Mouse (Mus musculus): ENCODE results near the gene Maats1. TPM values are rescaled to one million over a fixed set of nuclear protein-coding genes. Genes with fewer than 3 reads are reported as not detected.

Gene Maats1
- polyA plus RNA-seq, 1 experiment from 2014 or later: 1.5 TPM

DNA sequence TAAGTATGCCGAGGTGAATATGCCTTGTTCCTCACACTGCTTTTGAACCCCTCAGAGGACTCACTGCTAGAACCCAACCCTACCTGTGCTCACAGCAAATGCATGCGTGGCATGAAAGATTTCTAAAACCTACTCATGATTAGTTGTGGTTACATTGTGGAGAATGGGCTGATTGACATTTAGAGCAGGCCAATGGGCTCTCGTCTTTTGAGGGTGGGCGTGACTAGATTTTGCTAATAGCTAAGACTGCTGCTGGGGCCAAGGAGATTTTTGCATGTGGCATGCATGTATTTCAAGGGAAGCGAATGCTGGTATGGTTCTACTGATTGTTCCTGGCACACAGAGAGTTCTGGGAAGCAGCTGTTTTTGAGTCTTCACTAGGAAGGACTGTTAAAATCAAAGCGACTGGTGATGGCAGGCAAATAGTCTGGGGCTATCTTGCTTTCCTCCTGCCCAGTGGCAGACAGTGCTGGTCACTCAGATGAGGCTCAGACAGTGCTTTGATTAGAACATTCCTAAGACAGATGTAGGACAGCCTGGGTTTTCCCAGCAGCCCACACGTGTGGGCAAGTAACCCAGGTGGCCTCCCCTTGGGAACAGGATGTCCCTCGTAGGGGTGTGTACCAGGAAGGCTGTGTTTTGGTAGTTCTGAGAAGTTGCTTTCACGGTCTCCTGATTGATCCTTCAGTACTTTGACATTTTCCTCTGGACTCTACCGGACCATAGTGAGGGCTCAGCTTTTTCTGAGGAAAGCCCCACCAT, 32.6 kb upstream of the Maats1 start:
- ATAC-seq (ENCODE audit: low FRiP score) (no peak), DNase-seq (ENCODE audit: low spot score) (peak; percentile 27)
- H3K27me3 ChIP-seq (ENCODE audit: control insufficient read depth, insufficient read depth, low read length): no peaks in the 10 kb centered on the region
- H3K36me3 ChIP-seq (ENCODE audit: control insufficient read depth, insufficient read depth, low read length): no peaks in the 10 kb centered on the region
- H3K27ac ChIP-seq (ENCODE audit: low read depth, low read length): no peak overlapping the region
- no peak overlapping the region for H3K4me2 ChIP-seq (replicated peaks; ENCODE audit: low read depth, low read length)
- no peaks in the 10 kb centered on the region for H3K9me3 ChIP-seq (ENCODE audit: control insufficient read depth, low read length)
- H3K4me3 ChIP-seq (ENCODE audit: low read depth, low read length): no peak overlapping the region; the same call in 1 of the 2 replicates
- 80% methylated on average over 10 of the region's 10 CpGs for WGBS
- H3K4me1 ChIP-seq (replicated peaks; ENCODE audit: control insufficient read depth, insufficient read depth, low read length): no peaks in the 10 kb centered on the region
- no peak overlapping the region for H3K9ac ChIP-seq (ENCODE audit: low read depth, low read length)

DNA sequence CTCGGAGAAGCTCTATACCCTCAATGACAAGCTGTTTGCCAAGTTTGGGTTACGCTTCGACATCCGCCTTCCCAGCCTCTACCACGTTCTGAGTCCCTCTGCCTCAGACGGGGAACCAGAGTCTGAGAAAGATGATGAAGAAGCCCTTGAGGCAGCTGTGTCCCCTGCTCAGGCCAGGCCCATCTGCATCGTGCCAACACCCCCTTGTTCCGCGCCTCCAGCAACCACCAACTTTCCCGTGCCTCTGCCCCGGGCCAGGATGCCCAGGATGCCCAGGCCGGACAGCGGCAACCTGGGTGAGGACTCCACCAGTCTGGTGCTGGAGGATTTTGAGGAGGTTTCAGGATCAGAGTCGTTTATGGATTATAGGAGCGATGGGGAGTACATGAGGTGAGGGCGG, 32.0 kb upstream of the Maats1 start:
- H3K4me1 ChIP-seq (replicated peaks; ENCODE audit: control insufficient read depth, insufficient read depth, low read length): no peaks in the 10 kb centered on the region
- no peak overlapping the region for H3K4me2 ChIP-seq (replicated peaks; ENCODE audit: low read depth, low read length)
- ATAC-seq (ENCODE audit: low FRiP score): no peak
- DNase-seq (ENCODE audit: low spot score): no peak
- no peaks in the 10 kb centered on the region for H3K9me3 ChIP-seq (ENCODE audit: control insufficient read depth, low read length)
- H3K27me3 ChIP-seq (ENCODE audit: control insufficient read depth, insufficient read depth, low read length): no peaks in the 10 kb centered on the region
- H3K9ac ChIP-seq (ENCODE audit: low read depth, low read length): no peak overlapping the region
- H3K27ac ChIP-seq (ENCODE audit: low read depth, low read length): no peak overlapping the region
- H3K36me3 ChIP-seq (ENCODE audit: control insufficient read depth, insufficient read depth, low read length): no peaks in the 10 kb centered on the region
- H3K4me3 ChIP-seq (ENCODE audit: low read depth, low read length): no peak overlapping the region; the same call in 1 of the 2 replicates
- 87% methylated on average over 16 of the region's 16 CpGs for WGBS

DNA sequence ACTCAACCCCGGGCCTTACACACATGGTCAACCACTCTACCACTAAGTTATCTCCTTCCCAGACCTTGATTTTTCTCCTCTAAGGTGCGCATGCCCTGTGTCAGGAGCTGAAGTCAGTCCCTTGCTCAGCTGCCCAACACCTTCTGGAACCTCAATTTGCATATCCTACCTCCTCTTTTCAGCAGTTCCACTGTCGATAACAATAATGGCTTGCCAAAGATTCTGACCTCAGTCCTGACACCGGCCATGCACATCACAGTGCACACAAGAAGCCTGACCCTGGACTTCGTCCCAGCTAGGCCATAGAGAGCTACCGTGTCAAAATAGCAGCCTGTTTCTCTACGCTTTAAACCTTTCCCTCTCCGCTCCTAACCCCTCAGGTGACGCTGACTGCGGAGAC, 31.5 kb upstream of the Maats1 start:
- no peaks in the 10 kb centered on the region for H3K36me3 ChIP-seq (ENCODE audit: control insufficient read depth, insufficient read depth, low read length)
- no peak overlapping the region for H3K27ac ChIP-seq (ENCODE audit: low read depth, low read length)
- ATAC-seq (ENCODE audit: low FRiP score) (no peak), DNase-seq (ENCODE audit: low spot score) (no peak)
- no peak overlapping the region for H3K4me2 ChIP-seq (replicated peaks; ENCODE audit: low read depth, low read length)
- no peaks in the 10 kb centered on the region for H3K9me3 ChIP-seq (ENCODE audit: control insufficient read depth, low read length)
- WGBS: 87% methylated on average over 10 of the region's 10 CpGs
- no peak overlapping the region for H3K4me3 ChIP-seq (ENCODE audit: low read depth, low read length)
- no peaks in the 10 kb centered on the region for H3K27me3 ChIP-seq (ENCODE audit: control insufficient read depth, insufficient read depth, low read length)
- H3K9ac ChIP-seq (ENCODE audit: low read depth, low read length): no peak overlapping the region
- H3K4me1 ChIP-seq (replicated peaks; ENCODE audit: control insufficient read depth, insufficient read depth, low read length): no peaks in the 10 kb centered on the region

DNA sequence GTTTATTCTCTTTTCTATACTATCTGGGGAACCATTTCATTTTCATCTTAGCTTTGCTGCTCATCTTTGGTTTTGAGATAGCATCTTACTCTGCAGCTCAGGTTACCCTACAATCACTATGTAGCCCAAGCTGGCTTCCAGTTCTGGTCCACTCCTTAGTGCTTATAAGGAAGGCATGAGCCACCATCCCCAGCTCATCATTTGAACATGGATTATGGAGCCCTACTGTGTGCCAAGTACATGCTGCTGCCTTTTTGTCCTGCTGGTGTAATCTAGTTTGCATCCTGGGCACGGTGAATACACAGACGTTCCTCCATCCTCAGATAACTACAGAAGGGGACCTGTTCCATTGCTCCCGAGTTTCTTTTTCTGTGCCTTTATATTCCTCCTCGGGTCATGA, 30.9 kb upstream of the Maats1 start:
- WGBS: 88% methylated on average over 4 of the region's 4 CpGs

DNA sequence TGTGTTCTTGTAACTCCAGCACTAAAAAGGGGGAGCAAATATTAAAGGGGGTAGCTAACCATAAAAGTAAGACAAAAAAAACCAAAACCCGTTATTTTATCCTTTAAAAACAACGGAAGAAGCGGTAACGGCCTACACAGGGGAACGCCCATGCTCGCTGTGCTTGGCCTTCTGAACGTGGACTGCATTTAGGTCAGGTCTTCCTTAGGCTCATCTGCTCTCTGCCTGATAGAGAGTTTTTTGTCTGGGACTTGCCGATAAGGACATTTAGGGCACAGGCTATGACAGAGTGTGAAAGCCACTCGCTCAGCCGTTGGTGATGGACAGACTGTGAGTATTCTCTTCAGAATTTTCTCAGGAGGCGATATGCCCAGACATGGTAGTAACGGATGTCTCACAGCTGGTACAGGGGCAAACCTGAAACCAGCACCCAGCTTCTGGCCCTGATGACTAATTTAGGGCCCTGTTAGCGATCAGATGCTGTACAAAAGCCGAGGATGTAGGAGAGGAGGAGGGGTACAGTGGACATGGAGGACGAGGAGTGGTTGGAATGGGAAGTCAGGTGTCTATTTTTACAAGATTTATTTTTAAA, 29.9 kb upstream of the Maats1 start:
- H3K9ac ChIP-seq (ENCODE audit: low read depth, low read length): no peak overlapping the region
- 91% methylated on average over 15 of the region's 15 CpGs for WGBS

More for the DNA sequence above, 30.9 kb upstream of the Maats1 start:
- Histone ChIP-seq H3K9ac (ENCODE audit: low read depth, low read length) (no peak overlapping the region), H3K36me3 (ENCODE audit: control insufficient read depth, insufficient read depth, low read length) (no peaks in the 10 kb centered on the region), H3K27ac (ENCODE audit: low read depth, low read length) (no peak overlapping the region), H3K4me1 (replicated peaks; ENCODE audit: control insufficient read depth, insufficient read depth, low read length) (no peaks in the 10 kb centered on the region), H3K27me3 (ENCODE audit: control insufficient read depth, insufficient read depth, low read length) (no peaks in the 10 kb centered on the region), H3K4me3 (ENCODE audit: low read depth, low read length) (no peak overlapping the region), H3K9me3 (ENCODE audit: control insufficient read depth, low read length) (no peaks in the 10 kb centered on the region), H3K4me2 (replicated peaks; ENCODE audit: low read depth, low read length) (no peak overlapping the region)
- DNase-seq (ENCODE audit: low spot score): no peak
- no peak for ATAC-seq (ENCODE audit: low FRiP score)

DNA sequence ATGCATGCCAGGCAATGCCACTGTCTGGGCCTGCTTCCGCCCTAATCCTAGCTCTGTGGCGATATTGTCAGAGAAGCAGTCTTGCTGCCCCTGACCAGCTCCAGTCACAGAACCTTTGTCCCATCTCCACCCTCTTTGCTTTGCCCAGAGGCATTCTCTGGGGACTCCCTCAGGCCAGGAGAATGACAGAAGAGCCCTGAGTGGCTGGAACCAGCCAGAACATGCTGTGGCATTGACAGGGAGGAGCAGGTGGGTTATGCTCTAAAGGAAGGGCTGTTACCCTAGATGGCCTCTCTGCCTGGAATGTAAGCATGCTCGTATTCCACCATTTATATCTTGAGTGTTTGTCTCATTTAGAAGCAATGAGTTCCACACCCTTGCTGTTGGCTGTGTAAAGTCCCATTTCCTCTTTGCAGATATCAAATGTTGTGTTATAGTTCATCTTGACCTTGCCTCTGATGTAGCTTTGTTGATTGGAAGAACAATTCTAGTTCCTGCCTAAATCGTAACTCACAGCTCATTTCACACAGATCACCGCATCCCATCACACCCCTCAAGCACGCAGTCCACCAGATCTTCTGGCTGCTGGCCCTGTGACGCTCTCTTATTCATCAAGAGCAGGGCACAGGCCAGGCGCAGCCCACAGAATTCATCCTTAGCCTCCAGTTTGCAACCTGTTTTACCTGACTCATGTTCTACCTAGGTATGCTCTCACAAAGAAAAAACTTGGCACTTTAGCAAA, 28.9 kb upstream of the Maats1 start:
- Histone ChIP-seq H3K9me3 (ENCODE audit: control insufficient read depth, low read length) (no peaks in the 10 kb centered on the region), H3K27ac (ENCODE audit: low read depth, low read length) (no peak overlapping the region)

More for the DNA sequence above, 29.9 kb upstream of the Maats1 start:
- DNase-seq (ENCODE audit: low spot score): no peak
- Histone ChIP-seq H3K9me3 (ENCODE audit: control insufficient read depth, low read length) (no peaks in the 10 kb centered on the region), H3K27me3 (ENCODE audit: control insufficient read depth, insufficient read depth, low read length) (no peaks in the 10 kb centered on the region), H3K4me2 (replicated peaks; ENCODE audit: low read depth, low read length) (no peak overlapping the region), H3K4me1 (replicated peaks; ENCODE audit: control insufficient read depth, insufficient read depth, low read length) (no peaks in the 10 kb centered on the region), H3K4me3 (ENCODE audit: low read depth, low read length) (no peak overlapping the region), H3K27ac (ENCODE audit: low read depth, low read length) (0 out of 2 replicates have a peak overlapping the region, but pooled peaks have one; percentile 36), H3K36me3 (ENCODE audit: control insufficient read depth, insufficient read depth, low read length) (no peaks in the 10 kb centered on the region)
- ATAC-seq (ENCODE audit: low FRiP score): no peak

DNA sequence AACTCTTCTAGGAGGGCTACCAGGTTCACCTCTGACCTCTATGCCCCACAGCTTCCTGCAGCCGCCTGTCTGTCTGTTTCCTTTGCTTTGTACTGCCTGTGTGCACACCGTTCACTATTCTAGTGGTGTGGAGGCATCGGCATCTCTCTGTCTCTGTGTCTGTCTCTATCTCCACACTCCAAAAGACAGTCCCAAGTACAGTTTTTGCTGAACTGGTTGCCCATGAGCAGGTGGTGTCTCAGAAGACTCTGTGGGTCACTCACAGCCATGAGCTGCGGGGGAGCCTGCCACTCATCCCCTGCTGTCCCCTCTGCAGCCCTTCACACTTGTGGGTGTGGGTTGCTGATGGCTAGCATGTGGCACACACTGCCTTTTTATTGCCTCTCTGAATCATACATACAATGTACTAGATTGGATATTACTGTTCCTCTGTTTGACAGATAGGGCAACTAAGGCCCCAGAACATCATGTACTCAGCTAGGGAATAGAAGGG, 28.1 kb upstream of the Maats1 start:
- 82% methylated on average over 4 of the region's 4 CpGs for WGBS
- ATAC-seq (ENCODE audit: low FRiP score): no peak

More for the DNA sequence above, 28.9 kb upstream of the Maats1 start:
- no peak for ATAC-seq (ENCODE audit: low FRiP score)
- H3K27me3 ChIP-seq (ENCODE audit: control insufficient read depth, insufficient read depth, low read length): no peaks in the 10 kb centered on the region
- no peaks in the 10 kb centered on the region for H3K36me3 ChIP-seq (ENCODE audit: control insufficient read depth, insufficient read depth, low read length)
- H3K4me3 ChIP-seq (ENCODE audit: low read depth, low read length): no peak overlapping the region
- WGBS: 89% methylated on average over 8 of the region's 8 CpGs
- DNase-seq (ENCODE audit: low spot score): no peak
- no peak overlapping the region for H3K4me2 ChIP-seq (replicated peaks; ENCODE audit: low read depth, low read length)
- H3K9ac ChIP-seq (ENCODE audit: low read depth, low read length): no peak overlapping the region
- no peaks in the 10 kb centered on the region for H3K4me1 ChIP-seq (replicated peaks; ENCODE audit: control insufficient read depth, insufficient read depth, low read length)

DNA sequence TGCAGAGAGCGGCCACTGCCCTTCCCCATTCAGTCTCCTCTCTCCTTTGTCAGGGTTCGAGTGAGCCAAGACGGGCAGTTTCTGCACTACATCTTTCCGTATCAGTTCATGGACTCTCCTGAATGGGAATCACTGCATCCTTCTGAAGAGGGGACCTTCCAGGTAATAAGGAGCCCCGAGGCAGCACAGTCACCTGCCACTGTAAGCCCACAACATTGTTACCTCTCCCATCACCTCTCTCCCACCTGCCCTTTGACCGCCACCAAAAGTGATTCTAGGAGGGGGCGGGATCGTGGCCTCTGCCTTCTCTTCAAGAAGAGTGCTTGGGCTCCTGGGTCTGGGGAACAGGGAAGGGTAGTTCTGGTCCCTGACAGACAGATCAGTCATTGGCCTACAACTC, 27.5 kb upstream of the Maats1 start:
- H3K4me3 ChIP-seq (ENCODE audit: low read depth, low read length): no peak overlapping the region
- no peak overlapping the region for H3K27ac ChIP-seq (ENCODE audit: low read depth, low read length)
- H3K36me3 ChIP-seq (ENCODE audit: control insufficient read depth, insufficient read depth, low read length): no peaks in the 10 kb centered on the region
- no peak overlapping the region for H3K4me2 ChIP-seq (replicated peaks; ENCODE audit: low read depth, low read length)
- WGBS: 86% methylated on average over 8 of the region's 8 CpGs
- no peak overlapping the region for H3K9ac ChIP-seq (ENCODE audit: low read depth, low read length)
- H3K4me1 ChIP-seq (replicated peaks; ENCODE audit: control insufficient read depth, insufficient read depth, low read length): no peaks in the 10 kb centered on the region
- no peaks in the 10 kb centered on the region for H3K9me3 ChIP-seq (ENCODE audit: control insufficient read depth, low read length)
- DNase-seq (ENCODE audit: low spot score): no peak
- ATAC-seq (ENCODE audit: low FRiP score): no peak
- H3K27me3 ChIP-seq (ENCODE audit: control insufficient read depth, insufficient read depth, low read length): no peaks in the 10 kb centered on the region

More for the DNA sequence above, 28.1 kb upstream of the Maats1 start:
- no peaks in the 10 kb centered on the region for H3K4me1 ChIP-seq (replicated peaks; ENCODE audit: control insufficient read depth, insufficient read depth, low read length)
- no peak for DNase-seq (ENCODE audit: low spot score)
- no peak overlapping the region for H3K4me2 ChIP-seq (replicated peaks; ENCODE audit: low read depth, low read length)
- H3K9ac ChIP-seq (ENCODE audit: low read depth, low read length): 0 out of 2 replicates have a peak overlapping the region, but pooled peaks have one; percentile 7
- no peaks in the 10 kb centered on the region for H3K27me3 ChIP-seq (ENCODE audit: control insufficient read depth, insufficient read depth, low read length)
- H3K9me3 ChIP-seq (ENCODE audit: control insufficient read depth, low read length): no peaks in the 10 kb centered on the region
- H3K36me3 ChIP-seq (ENCODE audit: control insufficient read depth, insufficient read depth, low read length): no peaks in the 10 kb centered on the region
- H3K4me3 ChIP-seq (ENCODE audit: low read depth, low read length): no peak overlapping the region
- H3K27ac ChIP-seq (ENCODE audit: low read depth, low read length): no peak overlapping the region

All from hindbrain, embryonic 11.5 days (tissue).